Mouse (Mus musculus) cerebellum, adult 18-20 months (tissue): ENCODE results near the gene Pex12.
"Not testable (repeated sequence)": the region's sequence is repeated elsewhere in the genome, so short reads cannot be mapped to it uniquely, and the experiment has no call there.

Experiments used
- DNase-seq, 2 experiments: peaks; one replicate each; pipeline ENCODE4 v3.0.0; 2021

Gene Pex12

GRCm38 (mm10) chr11:83302526-83303251 lies at the start of gene Pex12:
TSS of gene Pex12 (minus strand) at chr11:83302586.
- peak; percentile 93 to 95 for DNase-seq

GRCm38 (mm10) chr11:83341716-83342245 lies 39.4 kb upstream of the Pex12 start:
- DNase-seq, result no peak

- DNase-seq, result no peak
These were observed 37.3 kb upstream of the Pex12 start for GRCm38 (mm10) chr11:83339705-83340104.

GRCm38 (mm10) chr11:83335826-83336225 lies 33.4 kb upstream of the Pex12 start:
- no peak for DNase-seq

- peak; percentile 57 to 65 for DNase-seq
These were observed 25.0 kb upstream of the Pex12 start for GRCm38 (mm10) chr11:83327427-83327826.

GRCm38 (mm10) chr11:83326692-83327091 lies 24.3 kb upstream of the Pex12 start:
- DNase-seq, result not testable (repeated sequence)

GRCm38 (mm10) chr11:83319048-83319447 lies 16.7 kb upstream of the Pex12 start:
- no peak for DNase-seq

GRCm38 (mm10) chr11:83312471-83312870 lies 10.1 kb upstream of the Pex12 start:
- DNase-seq, result no peak

- DNase-seq, result no peak
These were observed 4.4 kb upstream of the Pex12 start for GRCm38 (mm10) chr11:83306700-83307253.

- DNase-seq, result no peak
These were observed 2.1 kb upstream of the Pex12 start for GRCm38 (mm10) chr11:83304485-83304884.

- DNase-seq, result no peak
These were observed 1.4 kb upstream of the Pex12 start for GRCm38 (mm10) chr11:83303751-83304150.

- peak in 1 of 2 experiments; percentile 26 for DNase-seq
These were observed 262 bp downstream of the Pex12 start for GRCm38 (mm10) chr11:83302124-83302523.

GRCm38 (mm10) chr11:83301431-83301831 lies 955 bp downstream of the Pex12 start:
- DNase-seq, result no peak

GRCm38 (mm10) chr11:83299724-83300123 lies 2.7 kb downstream of the Pex12 start:
- DNase-seq, result no peak

- peak; percentile 91 to 95 for DNase-seq
These were observed 3.9 kb downstream of the Pex12 start, which contains the start of gene Ap2b1 for GRCm38 (mm10) chr11:83298225-83299195. TSS of gene Ap2b1 (plus strand) at chr11:83299024.

- DNase-seq, result no peak
These were observed 4.6 kb downstream of the Pex12 start for GRCm38 (mm10) chr11:83297816-83298215.

- DNase-seq, result no peak
These were observed 8.3 kb downstream of the Pex12 start for GRCm38 (mm10) chr11:83294133-83294532.

- no peak for DNase-seq
These were observed 9.2 kb downstream of the Pex12 start for GRCm38 (mm10) chr11:83293182-83293581.

- peak; percentile 14 to 35 for DNase-seq
These were observed 10.2 kb downstream of the Pex12 start for GRCm38 (mm10) chr11:83292251-83292587.

- peak; percentile 94 to 98 for DNase-seq
These were observed 10.8 kb downstream of the Pex12 start for GRCm38 (mm10) chr11:83291375-83292250.

GRCm38 (mm10) chr11:83289633-83290032 lies 12.8 kb downstream of the Pex12 start:
- no peak for DNase-seq

GRCm38 (mm10) chr11:83289036-83289435 lies 13.3 kb downstream of the Pex12 start:
- no peak for DNase-seq
